Mouse (Mus musculus): ENCODE measurements at regions not wholly inside any gene's neighbourhood (a gene's known extent, or its start where the extent isn't known, plus 50 kb on each side); places are given as distances from the start of the nearest gene placed in this dataset.

DNA sequence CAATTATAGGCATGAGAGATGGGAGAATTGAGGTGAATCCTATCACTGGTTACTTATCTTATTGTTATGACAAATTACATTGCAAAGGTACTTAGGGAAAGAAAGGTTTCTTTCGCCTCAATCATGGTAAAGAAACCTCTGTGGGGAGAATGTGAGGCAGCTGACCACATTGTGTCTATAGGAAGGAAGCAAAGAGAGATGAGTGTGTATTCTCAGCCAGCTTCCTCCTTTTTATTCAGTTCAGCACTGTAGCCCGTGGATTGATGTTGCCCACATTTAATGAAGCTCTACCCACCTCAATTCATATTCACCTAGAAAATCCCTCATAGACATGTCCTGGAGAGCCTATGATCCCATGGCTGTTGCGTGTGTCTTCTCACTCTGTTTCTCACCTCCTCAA is 406.2 kb downstream of the Atp6ap1l start:
- DNase-seq (ENCODE audit: extremely low spot score in 1 of 2, low spot score in 1 of 2) = no peak

DNA sequence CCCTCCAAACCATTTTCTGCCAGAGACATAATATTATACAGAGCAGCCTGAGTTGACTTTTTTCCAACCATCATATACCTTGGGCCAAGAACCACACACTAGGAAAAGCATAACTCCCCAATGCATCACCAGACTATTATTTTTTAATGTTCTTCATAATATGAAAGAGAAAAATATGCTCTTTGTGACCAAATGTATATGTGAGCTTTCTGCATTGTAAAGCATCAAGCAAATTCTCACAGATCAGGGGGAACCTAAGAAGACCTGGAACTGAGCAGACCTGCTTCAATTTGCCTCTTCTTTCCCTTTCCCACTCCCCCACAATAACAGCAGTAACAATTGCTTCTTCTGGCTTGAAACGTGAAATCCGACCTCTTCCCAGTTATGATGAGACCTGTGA is 407.6 kb downstream of the Atp6ap1l start:
- DNase-seq (ENCODE audit: extremely low spot score in 1 of 2, low spot score in 1 of 2) = no peak

DNA sequence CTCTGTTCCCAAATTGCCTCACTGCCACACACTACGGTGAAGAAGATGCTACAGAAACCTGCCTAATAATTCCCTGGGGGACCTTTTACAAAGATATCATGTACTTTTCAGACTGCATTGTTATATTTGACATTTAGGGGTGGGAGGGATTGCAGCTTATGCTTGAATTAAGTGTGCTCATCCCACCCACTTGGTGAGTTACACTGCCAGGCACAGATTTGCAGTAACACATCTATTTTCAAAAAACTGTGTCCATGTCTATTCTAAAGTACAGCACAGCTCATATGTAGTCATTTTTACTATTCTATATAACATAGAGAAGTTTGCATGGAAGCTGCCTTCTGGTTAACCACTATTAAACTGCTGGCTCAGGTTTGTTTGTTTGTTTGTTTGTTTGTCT is 404.3 kb upstream of the Xrcc4 start:
- DNase-seq (ENCODE audit: extremely low spot score in 1 of 2, low spot score in 1 of 2) = no peak

DNA sequence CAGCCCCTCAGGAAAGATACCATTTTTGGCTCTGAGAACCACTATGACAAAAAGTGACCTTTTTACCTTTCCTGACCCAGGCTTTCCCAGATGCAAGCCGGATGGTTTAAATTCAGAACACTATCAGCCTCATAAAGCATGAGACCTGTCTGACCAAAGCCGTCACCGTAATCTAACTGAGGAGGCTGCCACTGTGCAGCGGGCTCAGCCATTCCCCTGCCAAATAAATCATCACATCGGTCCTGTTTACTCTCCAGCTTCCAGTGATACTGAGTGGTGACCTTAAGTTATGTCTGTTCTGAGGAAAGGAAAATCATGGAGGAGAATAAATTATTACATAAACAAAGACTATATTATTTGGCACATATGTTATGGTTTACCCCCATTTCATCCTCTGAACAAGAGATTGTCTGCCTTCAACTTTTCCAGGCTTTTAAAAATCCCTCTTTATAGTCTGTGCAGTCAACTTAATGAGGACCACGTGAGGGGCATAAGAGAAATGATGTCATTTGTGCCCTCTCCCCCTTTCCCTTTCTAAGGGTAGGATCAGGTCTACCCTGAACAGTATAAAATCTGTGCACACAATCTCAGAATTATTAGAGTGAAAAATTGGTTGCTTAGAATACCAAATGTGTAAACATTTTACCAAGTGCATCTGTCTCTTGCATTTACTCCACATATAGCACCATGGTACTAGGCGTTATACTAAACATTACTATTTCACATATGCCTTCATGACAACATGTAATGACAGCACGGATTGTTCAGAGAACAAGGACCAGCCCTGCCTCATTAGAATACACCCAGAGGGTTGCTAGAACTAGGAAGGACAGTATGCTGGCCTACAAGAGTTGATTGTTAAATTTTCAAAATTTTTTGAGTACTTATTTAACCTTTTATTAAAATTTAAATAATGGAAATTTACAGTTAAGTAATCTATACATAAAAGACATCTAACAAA is 401.9 kb upstream of the Xrcc4 start:
- no peak for DNase-seq (ENCODE audit: extremely low spot score in 1 of 2, low spot score in 1 of 2)

DNA sequence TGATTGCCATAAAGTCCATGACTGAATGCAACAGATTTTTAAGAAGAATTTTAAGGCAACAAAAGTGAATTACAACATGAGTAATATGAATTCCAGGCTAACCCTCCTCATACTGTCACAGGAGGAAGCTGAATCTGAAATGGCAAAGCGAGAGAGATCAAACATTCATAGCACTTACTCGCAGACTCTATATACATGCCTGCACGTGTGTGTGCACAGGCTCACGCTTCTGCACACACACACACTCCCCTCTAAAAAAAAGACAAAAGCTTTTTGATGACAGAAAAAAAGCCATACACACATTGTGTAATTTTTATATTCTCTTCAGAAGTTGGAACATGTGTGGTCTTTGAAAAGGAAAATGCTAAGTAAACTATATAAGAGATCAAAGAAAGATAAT is 391.1 kb upstream of the Xrcc4 start:
- no peak for DNase-seq (ENCODE audit: extremely low spot score in 1 of 2, low spot score in 1 of 2)

DNA sequence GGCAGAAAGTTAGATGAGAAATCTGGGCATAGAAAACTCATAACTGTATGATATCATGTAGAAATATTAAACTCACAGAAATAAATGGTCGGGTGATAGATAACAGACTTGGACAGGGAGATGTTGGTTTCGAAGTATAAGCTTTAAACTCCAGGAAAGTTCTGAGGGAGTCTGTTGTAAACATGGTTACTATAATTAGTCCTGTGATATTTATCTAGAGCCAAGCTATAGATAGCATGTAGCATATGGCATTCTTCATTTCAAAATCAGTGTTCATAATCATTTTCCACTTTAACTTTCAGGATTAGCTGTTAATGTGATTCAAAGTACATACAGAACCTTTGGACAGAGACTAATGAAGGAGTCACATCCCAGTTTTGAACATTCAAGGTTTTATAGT is 387.5 kb upstream of the Xrcc4 start:
- DNase-seq (ENCODE audit: extremely low spot score in 1 of 2, low spot score in 1 of 2) = no peak

DNA sequence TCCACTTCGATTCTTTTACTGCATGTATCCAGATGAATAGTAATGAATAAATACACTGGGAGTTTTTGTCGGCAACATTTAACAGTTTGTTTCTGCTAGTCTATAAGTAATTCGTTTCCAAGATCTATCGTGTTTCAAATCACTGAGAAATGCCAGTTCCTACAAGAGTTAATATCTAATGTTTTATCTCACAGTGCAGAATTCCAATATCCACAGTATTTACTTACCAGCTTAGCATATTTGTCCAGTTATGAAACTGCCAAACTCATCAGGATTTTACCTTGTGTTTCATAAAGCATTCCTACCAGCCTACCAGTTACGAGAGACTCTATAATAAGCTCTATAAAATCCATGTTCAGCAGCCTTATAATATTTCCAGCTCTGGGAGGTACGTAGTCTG is 385.1 kb upstream of the Xrcc4 start:
- DNase-seq (ENCODE audit: extremely low spot score in 1 of 2, low spot score in 1 of 2) = no peak

DNA sequence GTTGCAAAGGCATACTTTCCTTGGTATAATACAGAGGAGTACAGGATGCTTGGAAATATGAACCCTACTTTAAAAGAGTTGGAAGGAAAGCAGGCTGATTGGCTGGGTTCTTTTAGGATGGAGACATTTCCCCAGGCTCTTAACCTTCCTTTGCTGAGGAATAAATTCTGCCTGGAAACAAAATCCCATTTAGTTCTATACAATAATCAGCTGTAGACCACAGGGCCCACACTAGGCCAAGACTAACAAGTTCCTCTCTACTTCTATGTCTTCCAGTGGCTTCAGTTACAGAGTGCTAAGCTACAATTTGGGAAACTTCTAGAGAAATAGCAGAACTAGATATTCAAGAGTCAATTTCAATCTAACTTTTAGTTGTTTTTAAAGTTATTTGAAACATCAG is 384.6 kb upstream of the Xrcc4 start:
- DNase-seq (ENCODE audit: extremely low spot score in 1 of 2, low spot score in 1 of 2) = no peak

DNA sequence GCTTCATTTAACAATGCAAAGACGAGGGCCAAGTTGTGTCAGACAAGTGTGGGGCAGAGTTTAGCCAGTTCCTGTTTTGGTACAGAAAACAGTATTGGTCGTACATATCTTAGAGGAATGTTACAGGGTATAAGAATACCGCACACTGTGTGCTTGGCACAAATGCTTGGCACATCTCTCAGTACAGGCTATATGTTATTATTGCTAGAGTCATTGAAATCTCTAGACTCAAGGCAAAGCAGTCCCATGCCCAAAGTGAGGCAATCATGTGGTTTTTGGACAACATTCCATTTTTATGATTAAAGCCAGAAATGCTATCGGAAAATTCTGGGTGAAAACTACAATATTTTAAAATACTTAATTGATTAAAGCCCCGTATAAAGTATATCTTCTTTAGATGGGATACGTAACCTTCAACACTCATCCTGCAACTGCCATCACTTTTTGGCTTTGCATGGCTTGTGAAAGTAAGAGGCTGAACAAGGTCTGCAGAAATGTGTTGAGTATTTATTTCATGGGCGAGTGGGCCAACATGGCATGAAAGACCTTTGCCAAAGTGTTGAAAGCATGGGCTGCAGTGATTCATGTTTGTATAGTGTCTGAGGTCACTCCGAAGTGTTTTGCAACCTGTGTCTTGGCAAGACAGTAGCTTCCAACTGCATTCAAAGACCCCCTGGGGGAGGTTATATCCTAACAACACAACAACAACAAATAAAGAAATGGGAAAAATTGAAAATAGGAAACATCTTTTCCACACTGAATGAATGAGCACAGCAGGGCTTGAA is 383.8 kb upstream of the Xrcc4 start:
- no peak for DNase-seq (ENCODE audit: extremely low spot score in 1 of 2, low spot score in 1 of 2)

DNA sequence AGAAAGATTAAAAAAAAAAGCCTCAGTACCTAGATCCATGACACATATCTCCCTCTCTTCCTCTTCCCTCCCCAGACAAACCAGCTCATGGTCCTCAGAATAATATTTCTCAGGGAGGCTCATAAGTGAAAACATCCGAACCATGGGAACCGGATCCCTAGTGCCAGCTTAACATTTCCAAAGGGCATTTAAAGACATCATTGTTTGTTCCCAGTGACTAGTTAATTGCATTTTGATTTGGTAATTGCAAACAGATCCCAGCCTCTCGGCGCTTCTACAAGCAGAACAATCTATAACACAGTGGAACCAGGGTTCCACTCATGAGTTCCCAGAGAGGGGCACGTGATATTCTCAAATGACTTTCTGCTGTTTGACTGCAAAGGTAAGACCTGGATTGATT is 376.7 kb upstream of the Xrcc4 start:
- no peak for DNase-seq (ENCODE audit: extremely low spot score in 1 of 2, low spot score in 1 of 2)

DNA sequence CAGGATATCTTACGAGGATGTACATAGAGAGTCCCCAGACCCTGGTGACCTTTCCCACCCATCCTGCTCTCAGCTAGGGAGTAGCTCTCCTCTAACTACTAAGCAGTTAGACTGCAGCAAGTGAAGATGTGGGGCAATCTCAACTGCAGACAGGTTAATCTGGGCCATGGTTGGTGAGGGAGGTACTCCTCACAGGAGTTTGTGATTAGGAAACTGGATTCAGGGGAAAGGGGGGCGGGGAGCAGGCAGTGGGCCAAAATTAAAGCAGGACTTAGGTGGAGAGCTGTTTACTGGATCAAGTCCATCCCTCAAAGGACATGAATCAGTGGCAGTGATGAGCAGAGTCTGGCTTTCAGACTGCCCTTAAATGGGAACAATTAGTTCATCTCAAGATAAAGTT is 374.6 kb upstream of the Xrcc4 start:
- DNase-seq (ENCODE audit: extremely low spot score in 1 of 2, low spot score in 1 of 2) = no peak

DNA sequence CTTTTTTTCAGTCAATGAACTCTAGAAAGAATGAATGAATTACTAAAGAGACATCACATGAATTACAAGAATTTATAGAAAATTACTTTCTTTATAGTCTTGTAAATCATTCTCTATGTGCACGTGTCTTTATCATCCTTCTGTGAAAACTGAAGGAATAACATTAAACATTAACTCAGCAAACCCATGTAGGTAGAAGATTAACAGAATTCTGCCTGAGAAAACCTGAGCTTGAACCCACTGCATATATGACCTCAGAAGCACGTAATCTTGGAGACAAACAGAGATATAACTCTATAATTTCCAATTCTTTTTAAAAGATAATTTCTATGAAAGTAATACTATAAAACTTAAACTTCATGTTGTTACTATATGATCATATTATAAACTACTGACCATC is 374.0 kb upstream of the Xrcc4 start:
- DNase-seq (ENCODE audit: extremely low spot score in 1 of 2, low spot score in 1 of 2) = no peak

DNA sequence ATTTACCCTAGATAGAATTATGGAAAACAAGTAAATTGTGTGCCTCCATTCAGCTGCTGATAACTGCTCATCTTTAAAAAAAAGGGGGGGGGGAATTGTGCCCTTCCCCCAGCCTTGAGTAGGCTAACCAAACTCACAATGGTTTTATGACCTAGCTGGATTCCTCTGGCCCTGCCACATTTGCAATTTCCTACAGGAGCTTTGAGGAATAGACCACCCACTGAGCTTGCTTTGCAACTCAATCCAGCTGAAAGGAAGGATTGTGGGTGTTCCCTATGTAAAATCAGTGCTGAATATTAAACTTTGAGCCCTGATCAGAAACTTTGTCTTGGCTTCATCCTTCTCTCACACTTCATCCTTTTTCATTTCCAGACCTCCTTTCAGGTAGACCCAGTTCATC is 365.2 kb upstream of the Xrcc4 start:
- no peak for DNase-seq (ENCODE audit: extremely low spot score in 1 of 2, low spot score in 1 of 2)

DNA sequence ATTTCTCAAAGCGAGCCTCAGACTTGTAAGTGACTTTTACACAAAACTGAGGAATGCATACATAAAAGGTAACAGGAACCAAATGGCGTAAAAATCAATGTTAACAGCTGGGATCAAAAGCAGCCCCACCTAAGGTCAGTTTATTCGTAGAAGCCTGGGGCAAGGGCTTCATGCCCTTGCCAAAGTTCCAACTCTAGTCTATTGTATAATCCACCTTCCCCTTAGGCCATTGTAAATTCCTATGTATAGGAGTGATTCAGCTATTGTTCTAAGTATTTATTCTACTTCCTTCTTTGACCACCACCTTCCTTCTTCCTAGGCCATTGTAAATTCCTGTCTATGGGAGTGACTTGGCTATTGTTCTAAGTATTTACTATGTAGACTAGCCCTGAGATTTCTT is 337.5 kb upstream of the Xrcc4 start:
- DNase-seq (ENCODE audit: extremely low spot score in 1 of 2, low spot score in 1 of 2) = no peak

DNA sequence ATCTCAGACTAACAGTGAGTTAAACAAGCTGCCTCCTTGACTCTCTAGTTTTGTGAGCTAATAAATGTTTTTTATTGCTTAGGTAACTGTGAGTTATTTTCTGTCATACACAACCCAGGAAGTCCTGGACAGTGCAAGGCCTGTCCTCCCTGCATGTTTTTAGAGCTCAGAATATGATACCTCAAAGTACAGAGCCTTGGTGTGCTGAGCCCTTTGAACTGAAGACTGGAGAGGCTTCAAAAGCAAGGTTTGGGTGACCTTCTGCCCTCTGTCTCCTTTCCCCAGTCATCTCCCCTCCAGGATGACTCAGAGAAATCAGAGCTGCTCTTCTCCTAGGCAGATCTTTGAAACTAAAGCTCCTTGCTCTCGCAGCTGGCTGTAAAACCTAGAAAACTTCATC is 336.0 kb upstream of the Xrcc4 start:
- DNase-seq (ENCODE audit: extremely low spot score in 1 of 2, low spot score in 1 of 2) = no peak

DNA sequence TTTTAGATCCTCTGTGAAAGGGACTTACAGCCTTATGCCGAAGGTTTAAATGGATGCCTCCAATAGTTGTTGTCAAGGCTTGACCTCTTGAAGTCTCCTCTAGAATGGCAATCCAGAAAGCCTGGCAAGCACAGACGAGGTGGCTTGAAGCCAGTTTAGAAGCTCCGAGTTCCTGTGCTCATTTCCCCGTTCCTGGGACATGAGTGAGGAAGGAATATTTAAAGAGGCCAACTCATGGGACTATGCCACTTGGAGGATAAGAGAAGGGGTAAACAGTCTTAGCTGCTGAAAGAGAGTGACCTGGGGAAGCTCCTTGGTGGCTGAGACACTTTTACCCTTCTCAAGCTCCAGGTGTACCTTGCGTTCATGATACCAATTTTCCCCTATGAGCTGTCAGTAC is 335.1 kb upstream of the Xrcc4 start:
- DNase-seq (ENCODE audit: extremely low spot score in 1 of 2, low spot score in 1 of 2) = no peak

DNA sequence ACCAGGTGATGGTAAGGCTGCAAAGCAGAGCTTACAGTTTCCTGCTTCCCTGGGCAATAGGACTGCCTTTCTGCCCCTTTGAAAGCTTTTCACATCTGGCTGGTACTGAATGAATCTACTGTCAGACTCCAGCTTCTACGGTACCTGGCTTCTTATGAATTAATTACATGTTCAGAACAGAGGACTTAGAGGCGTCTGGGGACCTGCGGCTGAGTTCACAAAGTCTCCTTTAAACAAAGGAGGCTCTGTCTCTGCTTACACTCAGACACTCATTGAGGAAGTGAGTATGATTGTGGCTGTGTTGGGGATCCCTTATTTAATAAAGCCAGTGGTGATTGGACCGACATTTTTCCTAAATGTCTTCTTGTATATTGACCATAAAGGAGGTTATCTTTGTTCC is 331.6 kb upstream of the Xrcc4 start:
- DNase-seq (ENCODE audit: extremely low spot score in 1 of 2, low spot score in 1 of 2) = no peak

DNA sequence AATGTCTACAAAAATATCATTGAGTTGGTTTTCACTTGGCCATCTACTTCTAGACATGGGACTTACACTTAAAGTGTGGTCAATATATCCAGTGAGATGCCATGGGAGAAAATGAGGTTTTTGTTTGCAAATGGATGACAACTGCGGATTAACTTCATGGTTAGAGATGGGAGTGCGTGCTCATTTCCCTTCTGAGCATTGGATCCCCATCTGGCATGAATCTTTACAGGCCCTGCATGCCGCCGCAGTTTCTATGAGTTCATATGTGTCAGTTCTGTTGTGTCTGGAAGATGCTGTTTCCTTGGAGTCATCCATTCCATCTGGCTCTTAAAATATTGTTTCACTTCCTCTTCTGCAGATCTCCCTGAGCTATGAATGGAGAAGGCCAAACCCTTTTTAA is 315.0 kb upstream of the Xrcc4 start:
- DNase-seq (ENCODE audit: extremely low spot score in 1 of 2, low spot score in 1 of 2) = no peak

DNA sequence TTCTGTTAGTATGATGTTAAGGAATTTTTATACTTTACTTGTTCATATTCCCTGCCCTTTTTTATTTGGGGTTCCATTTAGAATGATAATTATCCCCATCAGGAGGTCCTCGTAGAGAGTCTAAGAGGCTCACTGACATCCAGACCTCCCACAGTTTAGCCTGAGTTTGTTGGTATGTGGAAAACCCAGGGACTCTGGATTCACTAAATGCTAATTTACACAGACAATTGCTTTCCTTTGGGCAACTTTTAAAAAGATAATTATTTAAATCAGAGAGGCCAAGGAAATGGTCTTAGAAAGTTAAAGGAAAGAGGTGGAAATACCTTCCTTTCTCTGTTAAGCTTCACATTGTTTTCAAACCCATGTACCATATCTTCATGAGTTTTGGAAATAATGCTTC is 312.7 kb upstream of the Xrcc4 start:
- DNase-seq (ENCODE audit: extremely low spot score in 1 of 2, low spot score in 1 of 2) = no peak

DNA sequence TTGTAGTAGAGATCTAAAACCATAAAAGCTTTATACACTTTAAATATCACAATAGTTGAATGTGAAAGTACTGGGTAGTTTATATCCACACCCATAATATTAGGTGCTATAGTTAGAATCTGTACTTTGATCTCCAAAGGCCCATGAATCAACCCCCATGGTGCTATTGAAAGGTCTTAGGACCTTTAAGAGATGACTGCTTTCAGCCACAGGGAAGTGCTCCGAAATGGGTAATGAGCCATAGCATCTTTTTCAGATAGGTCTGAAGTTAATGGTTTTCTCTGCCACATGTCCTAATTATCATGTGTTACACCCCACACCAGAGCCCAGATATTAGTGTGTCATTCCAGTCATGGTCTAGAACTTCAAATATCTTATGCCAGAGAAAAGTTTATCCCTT is 312.1 kb upstream of the Xrcc4 start:
- DNase-seq (ENCODE audit: extremely low spot score in 1 of 2, low spot score in 1 of 2) = no peak

DNA sequence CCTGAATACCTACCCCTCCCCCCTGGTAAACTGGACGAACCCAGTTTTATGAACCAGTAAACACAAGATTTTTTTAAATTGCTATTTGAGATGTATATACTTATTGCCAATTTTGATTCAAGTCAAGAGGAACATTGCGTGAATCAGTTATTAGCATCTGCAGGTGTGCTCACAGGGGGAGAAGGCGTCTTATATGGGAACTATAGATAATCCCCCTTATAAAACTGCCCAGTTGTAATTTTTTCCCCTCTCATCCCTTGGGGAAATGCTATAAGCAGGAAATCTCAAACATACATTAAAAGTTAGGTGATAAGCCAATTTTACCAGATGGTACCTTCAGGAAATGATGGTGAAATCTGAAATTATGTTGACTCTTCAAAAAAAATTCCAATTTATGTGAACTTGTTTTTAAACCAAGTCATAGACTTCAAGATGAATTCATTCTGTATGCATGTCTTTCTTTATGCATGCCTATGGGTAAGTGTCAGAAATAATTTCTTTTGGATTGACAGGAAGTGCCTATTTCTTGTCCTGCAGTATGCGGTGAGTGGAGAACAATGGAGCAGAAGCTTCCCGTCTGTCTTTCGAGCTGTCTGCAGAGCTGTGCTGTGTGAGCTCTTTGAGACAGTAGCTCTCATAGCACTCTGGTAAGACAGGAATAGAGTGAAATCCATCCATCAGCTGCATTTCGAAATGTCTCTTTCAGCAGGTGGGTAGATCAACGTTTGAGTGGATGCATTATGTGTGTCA is 306.0 kb upstream of the Xrcc4 start:
- no peak for DNase-seq (ENCODE audit: extremely low spot score in 1 of 2, low spot score in 1 of 2)
